Mouse (Mus musculus) ES-E14 (cell line): ENCODE measurements around the gene Fam71a. TPM values are rescaled to one million over a fixed set of nuclear protein-coding genes. Genes with fewer than 3 reads are reported as not detected.

ENCODE experiments used
- DNase-seq: peaks from one replicate; pipeline ENCODE4 v3.0.0-alpha.2; 2013; ENCODE audit warnings: low read depth, low spot score
- H3K27ac ChIP-seq: 2 replicates; pipeline ENCODE4 v1.5.1; 2012; ENCODE audit warnings: low read depth, mild to moderate bottlenecking, low read length, moderate library complexity, mixed read lengths; ENCODE audit not compliant: poor library complexity, insufficient read depth, severe bottlenecking
- H3K36me3 ChIP-seq: 2 replicates; pipeline ENCODE4 v1.6.1; 2012; ENCODE audit warnings: mild to moderate bottlenecking, low read length, moderate library complexity, mixed read lengths; ENCODE audit not compliant: control insufficient read depth, poor library complexity, insufficient read depth, severe bottlenecking
- H3K4me1 ChIP-seq, 2 experiments: fragments of 150-350 bp in 1 of 2; sonication (generic) in 1 of 2; 2 replicates each; pipeline ENCODE4 v1.6.1; 2012; ENCODE audit warnings: low read length in 2 of 2, mild to moderate bottlenecking in 1 of 2, mixed read lengths in 1 of 2; ENCODE audit not compliant: control insufficient read depth in 2 of 2, insufficient read depth in 2 of 2, poor library complexity in 1 of 2
- H3K4me3 ChIP-seq, 2 experiments: fragments of 150-350 bp in 1 of 2; sonication (generic) in 1 of 2; 2 replicates each; pipeline ENCODE4 v1.5.1; 2012; ENCODE audit warnings: low read length in 2 of 2, low read depth in 1 of 2, mild to moderate bottlenecking in 1 of 2, mixed read lengths in 1 of 2; ENCODE audit not compliant: insufficient read depth in 1 of 2, poor library complexity in 1 of 2, severe bottlenecking in 1 of 2
- H3K9ac ChIP-seq: 2 replicates; pipeline ENCODE4 v1.6.1; 2012; ENCODE audit warnings: low read depth, mild to moderate bottlenecking, low read length, mixed read lengths; ENCODE audit not compliant: poor library complexity, insufficient read depth, severe bottlenecking
- H3K9me3 ChIP-seq: fragments of 150-350 bp; sonication (generic); 2 replicates; pipeline ENCODE4 v1.6.1; 2012; ENCODE audit warnings: low read depth, mild to moderate bottlenecking, low read length; ENCODE audit not compliant: control insufficient read depth, insufficient read depth
- CHD2 ChIP-seq: IDR thresholded peaks from 2 replicates; pipeline ENCODE4 v1.6.1; 2014; ENCODE audit warnings: mild to moderate bottlenecking, low read depth, low read length, inconsistent platforms
- HCFC1 ChIP-seq: IDR thresholded peaks from 2 replicates; pipeline ENCODE4 v1.6.1; 2012; ENCODE audit warnings: low read length, inconsistent platforms, borderline replicate concordance; ENCODE audit not compliant: insufficient read depth
- MAFK ChIP-seq: IDR thresholded peaks from 2 replicates; pipeline ENCODE4 v1.6.1; 2014; ENCODE audit warnings: mild to moderate bottlenecking, low read depth, low read length, inconsistent platforms; ENCODE audit not compliant: insufficient read depth
- ZC3H11A ChIP-seq: IDR thresholded peaks from 2 replicates; pipeline ENCODE4 v1.6.1; 2012; ENCODE audit warnings: low read depth, mild to moderate bottlenecking, inconsistent platforms, low read length, borderline replicate concordance
- ZNF384 ChIP-seq: IDR thresholded peaks from 2 replicates; pipeline ENCODE4 v1.6.1; 2012; ENCODE audit warnings: low read depth, low read length, inconsistent platforms
- in situ Hi-C, 2 experiments: fragments of 600-800 bp; cut with MboI; formaldehyde crosslinking; loops; one replicate each; pipeline ENCODE4 v1.15.1; 2025; ENCODE audit warnings: low sequenced_read_pairs in 2 of 2, inconsistent platforms in 1 of 2; ENCODE audit not compliant: unreplicated experiment in 2 of 2
- total RNA-seq: library from RNA; depleted of rRNA; stranded (reverse); fragments of 300-350 nt; gene quantifications from 2 replicates; pipeline ENCODE4 v1.2.3, GENCODE M21; 2012; rRNA removed

Fam71a gene
- total RNA-seq, 1 experiment, result not detected

GRCm38 (mm10) chr1:191123696-191124095 lies 40.9 kb downstream of the Fam71a start:
- Histone ChIP-seq H3K4me1 (no peaks in the 10 kb centered on the region), H3K27ac (no peak overlapping the region), H3K9me3 (no peaks in the 10 kb centered on the region), H3K36me3 (no peaks in the 10 kb centered on the region), H3K9ac (no peak overlapping the region), H3K4me3 (no peak overlapping the region)
- DNase-seq, result no peak
- TF ChIP-seq CHD2, result no peak
- in situ Hi-C loops, result no loop called here

- no peak overlapping the region for H3K4me3 ChIP-seq
- H3K9ac ChIP-seq, result no peak overlapping the region
- no peaks in the 10 kb centered on the region for H3K4me1 ChIP-seq
- no peaks in the 10 kb centered on the region for H3K9me3 ChIP-seq
- in situ Hi-C loops, result no loop called here
- no peak for DNase-seq
- H3K27ac ChIP-seq, result no peak overlapping the region
- no peaks in the 10 kb centered on the region for H3K36me3 ChIP-seq
- TF ChIP-seq ZC3H11A (no peak), MAFK (no peak), CHD2 (no peak), HCFC1 (no peak), ZNF384 (no peak)
These were observed 41.9 kb downstream of the Fam71a start for GRCm38 (mm10) chr1:191122744-191123143.

GRCm38 (mm10) chr1:191115514-191116238 lies 48.9 kb downstream of the Fam71a start:
- Histone ChIP-seq H3K36me3 (no peaks in the 10 kb centered on the region), H3K4me1 (no peaks in the 10 kb centered on the region), H3K9me3 (no peaks in the 10 kb centered on the region), H3K4me3 (no peak overlapping the region), H3K9ac (no peak overlapping the region), H3K27ac (no peak overlapping the region)
- no peak for DNase-seq
- in situ Hi-C loops, result no loop called here
- TF ChIP-seq ZNF384 (no peak), MAFK (no peak), ZC3H11A (no peak), CHD2 (no peak), HCFC1 (no peak)

- in situ Hi-C loops, result no loop called here
- Histone ChIP-seq H3K9me3 (no peaks in the 10 kb centered on the region), H3K27ac (no peak overlapping the region), H3K36me3 (no peaks in the 10 kb centered on the region), H3K9ac (no peak overlapping the region), H3K4me3 (no peak overlapping the region), H3K4me1 (no peaks in the 10 kb centered on the region)
- no peak for TF ChIP-seq ZC3H11A
- TF ChIP-seq HCFC1, result no peak
- no peak for TF ChIP-seq ZNF384
- TF ChIP-seq CHD2, result no peak
- no peak for TF ChIP-seq MAFK
- no peak for DNase-seq
These were observed 49.7 kb downstream of the Fam71a start for GRCm38 (mm10) chr1:191114868-191115267.

Other genes with a start within 250 kb of the Fam71a start
- 21.6 and 21.9 TPM in 2 replicates for gene Angel2, start 239.7 kb downstream of the Fam71a start, total RNA-seq
- gene Vash2, start 185.5 kb downstream of the Fam71a start, total RNA-seq, result 2.2 and 2.6 TPM in 2 replicates
- 20.5 and 23.5 TPM in 2 replicates for gene Flvcr1, start 138.7 kb downstream of the Fam71a start, total RNA-seq
- gene Spata45, start 128.2 kb downstream of the Fam71a start, total RNA-seq, result 4.1 and 4.6 TPM in 2 replicates
- 11.8 TPM in 2 replicates for gene Tatdn3, start 101.9 kb downstream of the Fam71a start, total RNA-seq
- 24.3 and 26.1 TPM in 2 replicates for gene Nsl1, start 101.8 kb downstream of the Fam71a start, total RNA-seq
- 1.2 and 2.8 TPM in 2 replicates for gene Batf3, start 67.0 kb downstream of the Fam71a start, total RNA-seq
- gene Atf3, start 53.2 kb upstream of the Fam71a start, total RNA-seq, result 5.1 and 8.0 TPM in 2 replicates
- gene Nenf, start 153.4 kb upstream of the Fam71a start, total RNA-seq, result 31.2 and 50.1 TPM in 2 replicates
- 9.9 and 12.7 TPM in 2 replicates for gene Tmem206, start 161.1 kb upstream of the Fam71a start, total RNA-seq
- gene Ppp2r5a, start 238.5 kb upstream of the Fam71a start, total RNA-seq, result 47.3 and 47.5 TPM in 2 replicates